Mouse (Mus musculus): ENCODE measurements around the gene Hadha.

GRCm38 (mm10) chr5:30107611-30108041, 47.3 kb downstream of the Hadha start:
- TF ChIP-seq RCOR1 (conservative IDR thresholded peaks at IDR 0.05; ENCODE audit: low read depth, low read length) (no peak), CTCF (conservative IDR thresholded peaks at IDR 0.05 in 1 of 2, IDR thresholded peaks at IDR 0.05 in 1 of 2; ENCODE audit: low read depth in 2 of 2, low read length in 2 of 2) (no peak), GABPA (IDR thresholded peaks at IDR 0.05; ENCODE audit: insufficient replicate concordance, low read depth, low read length) (no peak), TCF12 (IDR thresholded peaks at IDR 0.05; ENCODE audit: low read depth, low read length) (no peak), MAX (IDR thresholded peaks at IDR 0.05; ENCODE audit: low read length) (no peak), ZKSCAN1 (IDR thresholded peaks at IDR 0.05; ENCODE audit: borderline replicate concordance, low read depth, low read length) (no peak)

Data from CH12.LX (cell line).